Mouse (Mus musculus): ENCODE measurements around the gene Klc3. TPM values are rescaled to one million over a fixed set of nuclear protein-coding genes. Genes with fewer than 3 reads are reported as not detected.

Gene Klc3
- total and polyA plus RNA-seq, 3 experiments, result 0.17 to 3.9 TPM; not detected in 1

DNA sequence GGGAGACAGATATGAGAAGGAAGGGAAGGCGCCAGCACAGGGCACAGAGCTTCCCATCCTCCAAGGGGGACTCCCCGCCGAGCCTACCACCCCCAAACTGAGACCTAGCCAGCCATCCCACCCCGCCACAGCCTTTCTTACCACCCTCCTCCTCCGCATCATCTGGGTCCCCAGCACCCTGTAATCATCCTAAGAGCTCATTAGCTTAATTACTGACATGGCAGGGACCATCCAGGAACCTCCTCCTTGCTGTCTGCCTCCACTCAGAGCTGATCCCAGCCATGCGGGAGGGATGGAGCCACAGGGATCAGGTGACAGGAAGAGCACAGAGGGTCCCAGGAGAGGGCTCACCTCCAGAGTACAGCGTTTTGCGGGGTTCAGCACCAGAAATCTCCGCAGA, 33.1 kb upstream of the Klc3 start:
- Histone ChIP-seq H3K79me2 (replicated peaks; ENCODE audit: control insufficient read depth, extremely low read depth, insufficient read depth, poor library complexity, severe bottlenecking) (no peaks in the 10 kb centered on the region), H3K9me3 (replicated peaks; ENCODE audit: low read length) (peaks cover 11% of the 10 kb centered on the region), H3K4me2 (ENCODE audit: insufficient read depth, low read depth, poor library complexity, severe bottlenecking) (no peak overlapping the region), H3K4me1 (ENCODE audit: control insufficient read depth in 1 of 2, insufficient read depth in 2 of 2) (peaks cover 2 to 10% of the 10 kb centered on the region in 2 experiments; a peak in 1 of 4 replicates), H3K27ac (ENCODE audit: insufficient read depth, low read depth) (no peak overlapping the region), H3K9ac (ENCODE audit: insufficient read depth, low read depth) (no peak overlapping the region), H3K36me3 (replicated peaks in 1 of 2; ENCODE audit: control insufficient read depth in 1 of 2, insufficient read depth in 1 of 2, low read length in 1 of 2) (peaks cover 61 to 85% of the 10 kb centered on the region in 2 experiments), H3K4me3 (replicated peaks in 1 of 3; ENCODE audit: low read depth in 2 of 3, low read length in 2 of 3, poor library complexity in 1 of 3) (no peak overlapping the region), H3K27me3 (replicated peaks) (no peaks in the 10 kb centered on the region)
- dilution Hi-C loops (cut with MboI; ENCODE audit: extremely low pct_ligation_motif_present, extremely low pct_unique_long_range_greater_than_20kb, low sequenced_read_pairs) (no loop called here), in situ Hi-C loops (cut with MboI; ENCODE audit: low pct_ligation_motif_present, low pct_unique_long_range_greater_than_20kb, low sequenced_read_pairs) (no loop called here)
- no peak for DNase-seq (ENCODE audit: extremely low read depth)
- TF ChIP-seq NELFE (IDR thresholded peaks at IDR 0.05; ENCODE audit: low read depth, low read length) (no peak), SMC3 (IDR thresholded peaks at IDR 0.05; ENCODE audit: low read depth, low read length) (no peak), ETS1 (conservative IDR thresholded peaks at IDR 0.05; ENCODE audit: low read depth, low read length) (no peak), MYC (IDR thresholded peaks at IDR 0.05; ENCODE audit: low read depth, low read length) (no peak)

DNA sequence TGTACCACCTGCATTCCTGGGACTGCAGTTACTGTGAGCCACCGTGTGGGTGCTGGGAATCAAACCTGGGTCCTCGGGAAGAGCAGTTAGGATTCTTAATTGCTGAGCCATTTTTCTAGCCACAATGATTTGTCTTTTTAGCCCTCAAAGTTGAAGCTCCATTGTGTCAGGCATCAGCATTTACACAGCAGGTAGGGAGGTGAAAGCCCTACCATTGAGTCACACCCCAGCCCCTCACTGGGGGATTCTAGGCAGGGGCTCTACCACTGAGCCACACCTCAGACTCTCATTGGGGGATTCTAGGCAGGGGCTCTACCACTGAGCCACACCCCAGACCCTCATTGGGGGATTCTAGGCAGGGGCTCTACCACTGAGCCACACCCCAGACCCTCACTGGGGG, 32.4 kb upstream of the Klc3 start:
- Histone ChIP-seq H3K9me3 (replicated peaks; ENCODE audit: low read length) (peaks cover 11% of the 10 kb centered on the region), H3K9ac (ENCODE audit: insufficient read depth, low read depth) (no peak overlapping the region), H3K4me2 (ENCODE audit: insufficient read depth, low read depth, poor library complexity, severe bottlenecking) (no peak overlapping the region), H3K36me3 (replicated peaks in 1 of 2; ENCODE audit: control insufficient read depth in 1 of 2, insufficient read depth in 1 of 2, low read length in 1 of 2) (peaks cover 65 to 86% of the 10 kb centered on the region in 2 experiments), H3K27me3 (replicated peaks) (no peaks in the 10 kb centered on the region), H3K79me2 (replicated peaks; ENCODE audit: control insufficient read depth, extremely low read depth, insufficient read depth, poor library complexity, severe bottlenecking) (no peaks in the 10 kb centered on the region), H3K4me3 (replicated peaks in 1 of 3; ENCODE audit: low read depth in 2 of 3, low read length in 2 of 3, poor library complexity in 1 of 3) (no peak overlapping the region), H3K4me1 (ENCODE audit: control insufficient read depth in 1 of 2, insufficient read depth in 2 of 2) (peaks cover under 1 to 3% of the 10 kb centered on the region in 2 experiments; a peak in 1 of 4 replicates), H3K27ac (ENCODE audit: insufficient read depth, low read depth) (no peak overlapping the region)
- in situ Hi-C loops (cut with MboI; ENCODE audit: low pct_ligation_motif_present, low pct_unique_long_range_greater_than_20kb, low sequenced_read_pairs), result no loop called here
- TF ChIP-seq E2F4 (IDR thresholded peaks at IDR 0.05; ENCODE audit: insufficient replicate concordance, low read depth, low read length), result no peak
- no peak for DNase-seq (ENCODE audit: extremely low read depth)
- dilution Hi-C loops (cut with MboI; ENCODE audit: extremely low pct_ligation_motif_present, extremely low pct_unique_long_range_greater_than_20kb, low sequenced_read_pairs), result no loop called here

DNA sequence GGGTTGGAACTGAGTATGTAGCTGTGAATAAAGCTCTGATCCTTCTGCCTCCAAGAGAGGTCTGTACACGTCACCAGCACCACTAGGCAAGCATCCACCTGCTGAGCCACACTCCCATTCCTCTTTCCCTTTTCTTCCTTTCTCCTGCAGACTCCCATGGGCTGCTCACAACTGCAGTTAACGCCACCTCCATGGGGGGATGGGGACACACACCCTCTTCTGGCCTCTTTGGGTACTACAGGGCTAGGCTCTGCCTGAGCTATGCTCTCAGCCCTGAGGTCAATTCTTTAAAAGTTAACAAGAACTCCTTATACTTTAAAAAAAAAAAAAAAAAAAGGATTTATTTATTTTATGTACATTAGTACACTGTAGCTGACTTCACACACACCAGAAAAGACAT, 28.6 kb upstream of the Klc3 start:
- no peak for DNase-seq (ENCODE audit: extremely low read depth)
- no peak overlapping the region for H3K4me2 ChIP-seq (ENCODE audit: insufficient read depth, low read depth, poor library complexity, severe bottlenecking)
- no peaks in the 10 kb centered on the region for H3K27me3 ChIP-seq (replicated peaks)
- dilution Hi-C loops (cut with MboI; ENCODE audit: extremely low pct_ligation_motif_present, extremely low pct_unique_long_range_greater_than_20kb, low sequenced_read_pairs) (no loop called here), in situ Hi-C loops (cut with MboI; ENCODE audit: low pct_ligation_motif_present, low pct_unique_long_range_greater_than_20kb, low sequenced_read_pairs) (no loop called here)
- peaks cover 11% of the 10 kb centered on the region for H3K9me3 ChIP-seq (replicated peaks; ENCODE audit: low read length)
- no peaks in the 10 kb centered on the region for H3K4me1 ChIP-seq (ENCODE audit: control insufficient read depth in 1 of 2, insufficient read depth in 2 of 2)
- no peak overlapping the region for H3K9ac ChIP-seq (ENCODE audit: insufficient read depth, low read depth)
- H3K4me3 ChIP-seq (replicated peaks in 1 of 3; ENCODE audit: low read depth in 2 of 3, low read length in 2 of 3, poor library complexity in 1 of 3), result no peak overlapping the region
- H3K27ac ChIP-seq (ENCODE audit: insufficient read depth, low read depth), result no peak overlapping the region
- peaks cover 80 to 96% of the 10 kb centered on the region in 2 experiments for H3K36me3 ChIP-seq (replicated peaks in 1 of 2; ENCODE audit: control insufficient read depth in 1 of 2, insufficient read depth in 1 of 2, low read length in 1 of 2)
- no peaks in the 10 kb centered on the region for H3K79me2 ChIP-seq (replicated peaks; ENCODE audit: control insufficient read depth, extremely low read depth, insufficient read depth, poor library complexity, severe bottlenecking)
- TF ChIP-seq CTCF (conservative IDR thresholded peaks at IDR 0.05 in 1 of 2, IDR thresholded peaks at IDR 0.05 in 1 of 2; ENCODE audit: low read depth in 2 of 2, low read length in 2 of 2), result peak in 1 of 2 experiments; percentile 12; a peak in 1 of 4 replicates
- no peak for TF ChIP-seq UBTF (IDR thresholded peaks at IDR 0.05; ENCODE audit: low read depth, low read length)

DNA sequence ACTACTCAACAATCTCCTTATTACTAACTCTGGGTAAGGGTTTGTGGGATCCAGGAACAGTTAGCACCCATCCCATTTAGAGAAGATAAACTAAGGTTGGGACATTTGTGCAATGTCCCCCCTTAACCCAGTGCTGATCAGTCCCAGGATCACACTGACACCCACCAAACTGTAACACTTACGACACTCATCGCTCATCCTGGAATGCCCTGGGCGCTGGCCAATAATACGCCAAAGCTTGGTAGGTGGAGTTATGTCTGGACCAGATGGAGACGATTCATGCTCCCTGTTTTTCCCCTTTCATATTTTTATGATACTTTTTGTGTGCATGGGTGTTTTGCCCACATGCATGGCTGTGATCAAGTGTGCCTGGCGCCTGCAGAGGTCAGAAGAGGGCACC, 26.5 kb upstream of the Klc3 start:
- no peak for DNase-seq (ENCODE audit: extremely low read depth)
- H3K4me1 ChIP-seq (ENCODE audit: control insufficient read depth in 1 of 2, insufficient read depth in 2 of 2), result no peaks in the 10 kb centered on the region
- dilution Hi-C loops (cut with MboI; ENCODE audit: extremely low pct_ligation_motif_present, extremely low pct_unique_long_range_greater_than_20kb, low sequenced_read_pairs), result no loop called here

More for the DNA sequence above, 26.5 kb upstream of the Klc3 start:
- in situ Hi-C loops (cut with MboI; ENCODE audit: low pct_ligation_motif_present, low pct_unique_long_range_greater_than_20kb, low sequenced_read_pairs), result no loop called here
- Histone ChIP-seq H3K9me3 (replicated peaks; ENCODE audit: low read length) (peaks cover 11% of the 10 kb centered on the region), H3K4me2 (ENCODE audit: insufficient read depth, low read depth, poor library complexity, severe bottlenecking) (no peak overlapping the region), H3K27ac (ENCODE audit: insufficient read depth, low read depth) (no peak overlapping the region), H3K79me2 (replicated peaks; ENCODE audit: control insufficient read depth, extremely low read depth, insufficient read depth, poor library complexity, severe bottlenecking) (no peaks in the 10 kb centered on the region), H3K4me3 (replicated peaks in 1 of 3; ENCODE audit: low read depth in 2 of 3, low read length in 2 of 3, poor library complexity in 1 of 3) (no peak overlapping the region), H3K27me3 (replicated peaks) (no peaks in the 10 kb centered on the region), H3K9ac (ENCODE audit: insufficient read depth, low read depth) (no peak overlapping the region), H3K36me3 (replicated peaks in 1 of 2; ENCODE audit: control insufficient read depth in 1 of 2, insufficient read depth in 1 of 2, low read length in 1 of 2) (peaks cover 78 to 96% of the 10 kb centered on the region in 2 experiments)
- TF ChIP-seq NELFE (IDR thresholded peaks at IDR 0.05; ENCODE audit: low read depth, low read length) (no peak), MYC (IDR thresholded peaks at IDR 0.05; ENCODE audit: low read depth, low read length) (no peak), GABPA (IDR thresholded peaks at IDR 0.05; ENCODE audit: insufficient replicate concordance, low read depth, low read length) (no peak)
